Mouse (Mus musculus) lung, embryonic 14.5 days (tissue): ENCODE results near the gene Disp1. TPM values are rescaled to one million over a fixed set of nuclear protein-coding genes. Genes with fewer than 3 reads are reported as not detected.
A peak's percentile ranks its signal among the peaks of the same experiment; 100 is the strongest.

Source experiments
- ATAC-seq: fragments of 200-750 bp; cut with Nextera tagmentation; 2 replicates; pipeline ENCODE4 v1.8.0; 2017; ENCODE audit warnings: mild to moderate bottlenecking, moderate TSS enrichment, moderate library complexity; ENCODE audit not compliant: insufficient read depth
- DNase-seq: peaks from one replicate; pipeline ENCODE4 v3.0.0-alpha.2; 2015
- H3K27ac ChIP-seq: fragments of 300-500 bp; sonication (generic); 2 replicates; pipeline ENCODE4 v1.5.1; 2014; ENCODE audit warnings: low read depth, mild to moderate bottlenecking, moderate library complexity
- H3K27me3 ChIP-seq: fragments of 300-500 bp; sonication (generic); 2 replicates; pipeline ENCODE4 v1.6.1; 2014; ENCODE audit warnings: low read length, control low read depth; ENCODE audit not compliant: insufficient read depth
- H3K36me3 ChIP-seq: fragments of 300-500 bp; sonication (generic); 2 replicates; pipeline ENCODE4 v1.6.1; 2014; ENCODE audit warnings: control low read depth; ENCODE audit not compliant: insufficient read depth
- H3K4me1 ChIP-seq: fragments of 300-500 bp; sonication (generic); 2 replicates; pipeline ENCODE4 v1.6.1; 2014; ENCODE audit warnings: antibody characterized with exemption, control low read depth; ENCODE audit not compliant: insufficient read depth
- H3K4me2 ChIP-seq: fragments of 300-500 bp; sonication (generic); 2 replicates; pipeline ENCODE4 v1.6.1; 2014; ENCODE audit warnings: mild to moderate bottlenecking
- H3K4me3 ChIP-seq: fragments of 300-500 bp; sonication (generic); 2 replicates; pipeline ENCODE4 v1.5.1; 2014; ENCODE audit warnings: low read depth, low read length
- H3K9ac ChIP-seq: fragments of 300-500 bp; sonication (generic); 2 replicates; pipeline ENCODE4 v1.6.1; 2014
- H3K9me3 ChIP-seq: fragments of 300-500 bp; sonication (generic); 2 replicates; pipeline ENCODE4 v1.6.1; 2016; ENCODE audit warnings: low read depth, low read length, control low read depth
- CTCF ChIP-seq: IDR thresholded peaks from 2 replicates; pipeline ENCODE4 v1.5.1; 2016; ENCODE audit warnings: antibody characterized with exemption, low read depth
- WGBS: fragments of 180-500 bp; shearing (Covaris S2); extraction: QIAGEN DNeasy Blood & Tissue Kit; methylation state at CpG from one replicate; pipeline ENCODE4 v1.1.7; 2014; 5-methylcytosine and 5-hydroxymethylcytosine counted together
- polyA plus RNA-seq: library from polyadenylated mRNA; unstranded; fragments of >200 nt; fragmentation: Nextera tagmentation; extraction: Ambion mirVana; gene quantifications from 2 replicates; pipeline ENCODE4 v1.2.1, GENCODE M21; 2014

The Disp1 gene
- polyA plus RNA-seq, 1 experiment from 2014 or later, result 9.1 TPM

DNA sequence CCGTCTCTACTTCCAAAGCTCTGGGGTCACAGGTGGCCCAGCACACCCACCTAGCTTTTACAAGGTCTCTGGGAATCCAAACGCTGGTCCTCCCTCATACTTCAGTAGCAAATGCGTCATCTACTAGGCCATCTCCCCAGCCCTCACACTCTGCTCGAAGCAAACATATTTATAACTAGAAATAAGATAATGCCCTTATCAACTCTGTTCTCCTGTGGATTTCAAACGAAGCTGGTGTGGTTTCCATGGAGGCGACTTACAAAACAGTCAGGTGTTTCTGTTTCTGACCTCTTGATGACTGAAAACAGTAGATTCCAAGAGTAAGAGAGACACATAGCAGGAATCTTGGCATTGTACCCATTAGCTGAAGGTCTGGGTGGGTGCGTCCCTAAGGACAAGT, 6.1 kb upstream of the Disp1 start:
- 66% methylated on average over 7 of the region's 7 CpGs for WGBS
- ATAC-seq (no peak), DNase-seq (no peak)
- Histone ChIP-seq H3K27me3 (no peaks in the 10 kb centered on the region), H3K4me3 (no peak overlapping the region), H3K4me2 (no peak overlapping the region), H3K9me3 (no peaks in the 10 kb centered on the region), H3K27ac (no peak overlapping the region), H3K36me3 (no peaks in the 10 kb centered on the region), H3K9ac (no peak overlapping the region), H3K4me1 (no peaks in the 10 kb centered on the region)
- TF ChIP-seq CTCF, result no peak

DNA sequence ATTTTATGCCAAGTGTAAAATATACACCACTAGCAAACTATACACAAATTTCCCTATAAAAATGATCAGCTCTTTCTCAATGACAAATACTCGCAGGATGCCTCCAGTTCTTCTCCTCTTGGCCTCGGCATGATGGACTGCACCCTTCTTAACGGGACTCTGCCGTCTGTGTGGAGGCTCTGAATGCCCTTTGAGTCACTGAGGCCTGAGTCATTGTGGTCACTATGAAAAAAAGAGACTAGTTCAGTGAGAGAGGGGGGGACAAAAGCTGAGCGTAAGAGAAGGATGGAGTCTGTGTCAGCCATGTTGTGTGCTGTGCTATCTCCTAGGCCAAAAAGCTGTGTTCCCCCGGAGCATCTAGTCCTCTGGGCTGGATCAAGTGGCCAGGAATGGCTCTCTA, 2.3 kb downstream of the Disp1 start:
- H3K4me2 ChIP-seq, result no peak overlapping the region
- H3K27ac ChIP-seq, result no peak overlapping the region
- H3K9me3 ChIP-seq, result no peaks in the 10 kb centered on the region
- TF ChIP-seq CTCF, result no peak
- H3K4me1 ChIP-seq, result no peaks in the 10 kb centered on the region
- H3K27me3 ChIP-seq, result no peaks in the 10 kb centered on the region
- DNase-seq (no peak), ATAC-seq (no peak)
- WGBS, result 93% methylated on average over 6 of the region's 6 CpGs
- H3K4me3 ChIP-seq, result no peak overlapping the region
- H3K9ac ChIP-seq, result no peak overlapping the region
- H3K36me3 ChIP-seq, result no peaks in the 10 kb centered on the region

DNA sequence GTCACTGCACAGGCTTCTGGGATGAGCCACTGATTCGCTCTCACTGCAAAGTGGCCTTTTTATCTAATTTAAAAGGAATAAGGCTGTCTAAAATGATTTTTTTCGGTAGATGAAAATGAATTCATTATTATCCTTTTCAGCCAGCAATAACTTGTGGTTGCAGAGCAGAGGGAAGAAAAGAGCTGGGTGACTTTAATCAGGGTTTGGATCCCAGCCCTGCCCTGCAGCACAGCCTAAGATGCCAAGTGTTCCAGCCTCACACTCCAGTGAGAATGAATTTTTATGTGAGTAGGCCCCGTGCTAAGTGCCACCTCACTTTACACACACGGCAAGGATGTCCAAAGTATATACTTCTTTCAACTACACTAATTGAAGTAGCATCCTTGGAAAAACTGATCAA, 4.6 kb downstream of the Disp1 start:
- no peak for DNase-seq
- no peak for ATAC-seq
- no peaks in the 10 kb centered on the region for H3K4me1 ChIP-seq
- H3K9me3 ChIP-seq, result no peaks in the 10 kb centered on the region
- no peak for TF ChIP-seq CTCF
- WGBS, result 83% methylated on average over 4 of the region's 4 CpGs
- no peak overlapping the region for H3K4me3 ChIP-seq
- H3K4me2 ChIP-seq, result no peak overlapping the region
- H3K36me3 ChIP-seq, result no peaks in the 10 kb centered on the region
- H3K9ac ChIP-seq, result no peak overlapping the region
- H3K27me3 ChIP-seq, result no peaks in the 10 kb centered on the region
- no peak overlapping the region for H3K27ac ChIP-seq

DNA sequence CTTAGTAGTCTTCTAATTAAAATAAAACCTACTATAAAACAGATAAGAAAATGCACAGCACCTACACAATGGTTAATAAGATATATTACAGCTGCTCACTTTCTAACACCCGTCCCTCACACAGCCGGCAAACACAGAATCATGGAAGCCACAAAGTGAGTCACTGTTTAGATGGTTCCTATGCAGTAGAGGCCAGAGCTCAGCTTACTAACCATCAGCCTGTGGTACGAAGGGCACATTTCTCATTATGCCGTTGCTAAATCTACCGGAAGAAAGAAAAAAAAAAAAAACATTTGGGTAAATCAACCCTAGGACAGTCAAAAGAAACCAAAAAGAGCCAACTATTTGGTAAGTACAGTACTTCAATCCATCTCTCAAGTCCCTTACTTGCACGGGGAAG, 5.6 kb downstream of the Disp1 start:
- Histone ChIP-seq H3K4me1 (no peaks in the 10 kb centered on the region), H3K9ac (no peak overlapping the region), H3K27ac (no peak overlapping the region), H3K4me2 (no peak overlapping the region), H3K4me3 (no peak overlapping the region), H3K9me3 (no peaks in the 10 kb centered on the region), H3K27me3 (no peaks in the 10 kb centered on the region), H3K36me3 (no peaks in the 10 kb centered on the region)
- 83% methylated on average over 6 of the region's 6 CpGs for WGBS
- DNase-seq (no peak), ATAC-seq (no peak)
- no peak for TF ChIP-seq CTCF

DNA sequence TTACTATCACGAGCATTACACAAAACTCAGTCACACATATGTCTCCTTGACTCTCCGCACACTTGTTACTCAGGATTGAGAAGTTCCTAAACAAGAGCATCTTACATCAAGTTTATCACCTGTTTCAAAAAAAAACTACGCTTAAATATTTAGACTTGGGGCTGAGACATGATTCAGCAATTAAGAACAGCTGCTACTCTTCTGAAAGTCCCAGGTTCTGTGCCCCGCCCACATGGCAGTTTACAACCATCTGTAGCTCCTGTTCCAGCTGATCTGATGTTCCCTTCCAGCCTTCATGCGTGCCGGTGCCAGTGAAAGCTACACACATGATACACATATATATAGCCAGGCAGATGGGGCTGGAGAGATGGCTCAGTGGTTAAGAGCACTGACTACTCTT, 7.5 kb downstream of the Disp1 start:
- WGBS, result 85% methylated on average over 6 of the region's 6 CpGs
- Histone ChIP-seq H3K36me3 (no peaks in the 10 kb centered on the region), H3K9me3 (no peaks in the 10 kb centered on the region), H3K27ac (no peak overlapping the region), H3K9ac (no peak overlapping the region), H3K27me3 (no peaks in the 10 kb centered on the region), H3K4me3 (no peak overlapping the region), H3K4me2 (no peak overlapping the region), H3K4me1 (no peaks in the 10 kb centered on the region)
- no peak for TF ChIP-seq CTCF
- no peak for ATAC-seq
- DNase-seq, result no peak

DNA sequence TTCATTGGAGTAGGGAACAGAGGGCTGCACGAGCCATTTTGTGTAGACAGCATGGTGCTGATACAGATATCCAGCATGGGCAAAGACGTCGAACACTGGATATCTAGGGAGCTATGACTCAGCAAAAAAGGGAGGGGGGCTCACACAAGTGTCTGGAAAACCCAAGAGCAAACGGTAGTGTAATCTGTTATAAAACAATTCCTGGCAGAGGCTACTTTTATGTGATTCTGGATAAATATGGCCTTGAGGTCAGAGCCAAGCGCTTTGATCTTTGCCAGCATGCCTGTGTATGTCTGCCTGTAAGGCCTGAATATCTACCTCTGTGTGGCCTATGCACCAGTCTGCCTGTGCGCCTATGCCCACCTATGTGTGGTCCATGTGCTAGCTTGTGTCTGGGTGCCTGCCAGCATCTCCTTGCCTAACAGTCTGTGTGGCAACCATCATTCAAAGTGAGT, 8.5 kb downstream of the Disp1 start:
- no peak for TF ChIP-seq CTCF
- Histone ChIP-seq H3K4me1 (no peaks in the 10 kb centered on the region), H3K4me3 (no peak overlapping the region), H3K27ac (no peak overlapping the region), H3K4me2 (no peak overlapping the region), H3K36me3 (no peaks in the 10 kb centered on the region), H3K27me3 (no peaks in the 10 kb centered on the region), H3K9me3 (no peaks in the 10 kb centered on the region), H3K9ac (no peak overlapping the region)
- peak; percentile 32 for DNase-seq
- WGBS, result 50% methylated on average over 6 of the region's 6 CpGs
- ATAC-seq, result no peak; the same call in 1 of the 2 replicates

DNA sequence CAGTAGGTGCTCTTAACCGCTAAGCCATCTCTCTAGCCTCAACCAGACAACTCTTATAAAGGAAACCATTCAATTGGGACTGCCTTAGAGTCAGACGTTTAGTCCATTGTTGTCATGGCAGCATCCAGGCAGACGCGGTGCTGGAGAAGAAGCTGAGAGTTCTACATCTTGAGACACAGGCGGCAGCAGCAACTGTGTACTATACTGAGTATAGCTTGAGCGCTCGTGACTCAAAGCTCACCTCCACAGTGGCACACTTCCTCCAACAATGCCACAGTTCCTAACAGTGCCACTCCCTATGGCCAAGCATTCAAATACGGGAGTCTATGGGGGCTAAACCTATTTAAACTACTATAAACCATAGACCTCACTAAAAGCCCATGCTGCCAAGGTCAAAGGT, 11.2 kb downstream of the Disp1 start:
- no peak for DNase-seq
- Histone ChIP-seq H3K4me1 (no peaks in the 10 kb centered on the region), H3K4me3 (no peak overlapping the region), H3K36me3 (no peaks in the 10 kb centered on the region), H3K4me2 (no peak overlapping the region), H3K27ac (no peak overlapping the region), H3K9me3 (no peaks in the 10 kb centered on the region), H3K9ac (no peak overlapping the region), H3K27me3 (no peaks in the 10 kb centered on the region)
- WGBS, result 89% methylated on average over 8 of the region's 8 CpGs
- TF ChIP-seq CTCF, result no peak
- ATAC-seq, result no peak

DNA sequence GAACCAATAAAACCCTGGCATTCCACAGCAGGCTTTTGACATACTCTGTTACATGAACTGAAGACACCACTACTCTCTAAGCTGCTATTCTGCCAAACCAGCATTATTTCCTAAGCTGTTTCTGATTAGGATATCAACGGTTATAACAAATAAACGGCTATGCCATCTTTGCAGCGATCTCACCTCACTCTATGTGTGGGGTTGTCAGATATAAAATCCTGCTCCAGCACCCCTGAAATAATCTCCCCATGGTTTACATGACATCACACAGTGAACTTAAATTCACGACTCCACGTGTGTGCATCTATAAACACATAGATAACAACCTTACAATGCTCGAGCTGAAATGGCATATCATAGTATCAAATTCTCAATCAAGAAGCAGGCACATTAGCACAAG, 13.7 kb downstream of the Disp1 start:
- DNase-seq, result no peak
- no peak for TF ChIP-seq CTCF
- no peak for ATAC-seq
- no peak overlapping the region for H3K27ac ChIP-seq
- no peak overlapping the region for H3K9ac ChIP-seq
- 67% methylated on average over 6 of the region's 6 CpGs for WGBS
- no peaks in the 10 kb centered on the region for H3K9me3 ChIP-seq
- no peak overlapping the region for H3K4me2 ChIP-seq
- no peak overlapping the region for H3K4me3 ChIP-seq
- H3K36me3 ChIP-seq, result no peaks in the 10 kb centered on the region
- no peaks in the 10 kb centered on the region for H3K27me3 ChIP-seq
- no peaks in the 10 kb centered on the region for H3K4me1 ChIP-seq
